Mouse (Mus musculus): Measurements from ENCODE around the gene Slc22a7. TPM values are rescaled to one million over a fixed set of nuclear protein-coding genes. Genes with fewer than 3 reads are reported as not detected.

The Slc22a7 gene
- polyA plus RNA-seq, 1 experiment from 2014 or later, result not detected

GRCm38 (mm10) chr17:46419717-46420116 lies 18.5 kb downstream of the Slc22a7 start:
- Histone ChIP-seq H3K9me3 (replicated peaks; ENCODE audit: control insufficient read depth, low read length) (no peaks in the 10 kb centered on the region), H3K4me3 (ENCODE audit: low read depth, low read length) (no peak overlapping the region), H3K36me3 (ENCODE audit: control insufficient read depth, insufficient read depth, low read length) (peaks cover 5% of the 10 kb centered on the region), H3K27me3 (replicated peaks; ENCODE audit: control insufficient read depth, insufficient read depth, low read length) (no peaks in the 10 kb centered on the region), H3K4me1 (ENCODE audit: control insufficient read depth, insufficient read depth, low read length) (no peaks in the 10 kb centered on the region), H3K27ac (ENCODE audit: low read depth, low read length) (no peak overlapping the region), H3K4me2 (ENCODE audit: low read length) (no peak overlapping the region), H3K9ac (ENCODE audit: low read length) (no peak overlapping the region)
- DNase-seq (ENCODE audit: low spot score) (no peak), ATAC-seq (no peak)

GRCm38 (mm10) chr17:46418628-46419027 lies 19.6 kb downstream of the Slc22a7 start:
- Histone ChIP-seq H3K27me3 (replicated peaks; ENCODE audit: control insufficient read depth, insufficient read depth, low read length) (no peaks in the 10 kb centered on the region), H3K9ac (ENCODE audit: low read length) (no peak overlapping the region), H3K36me3 (ENCODE audit: control insufficient read depth, insufficient read depth, low read length) (peaks cover 13% of the 10 kb centered on the region), H3K9me3 (replicated peaks; ENCODE audit: control insufficient read depth, low read length) (no peaks in the 10 kb centered on the region), H3K4me1 (ENCODE audit: control insufficient read depth, insufficient read depth, low read length) (no peaks in the 10 kb centered on the region), H3K27ac (ENCODE audit: low read depth, low read length) (no peak overlapping the region), H3K4me3 (ENCODE audit: low read depth, low read length) (no peak overlapping the region), H3K4me2 (ENCODE audit: low read length) (no peak overlapping the region)
- 65% methylated on average over 5 of the region's 5 CpGs for WGBS
- DNase-seq (ENCODE audit: low spot score), result no peak
- ATAC-seq, result no peak

- no peak overlapping the region for H3K4me2 ChIP-seq (ENCODE audit: low read length)
- DNase-seq (ENCODE audit: low spot score), result peak; percentile 31
- ATAC-seq, result no peak
- H3K27me3 ChIP-seq (replicated peaks; ENCODE audit: control insufficient read depth, insufficient read depth, low read length), result no peaks in the 10 kb centered on the region
- no peak overlapping the region for H3K27ac ChIP-seq (ENCODE audit: low read depth, low read length)
- WGBS, result 33% methylated on average over 3 of the region's 3 CpGs
- no peak overlapping the region for H3K4me3 ChIP-seq (ENCODE audit: low read depth, low read length)
- H3K9ac ChIP-seq (ENCODE audit: low read length), result no peak overlapping the region
- no peaks in the 10 kb centered on the region for H3K9me3 ChIP-seq (replicated peaks; ENCODE audit: control insufficient read depth, low read length)
- H3K36me3 ChIP-seq (ENCODE audit: control insufficient read depth, insufficient read depth, low read length), result peaks cover 74% of the 10 kb centered on the region
- H3K4me1 ChIP-seq (ENCODE audit: control insufficient read depth, insufficient read depth, low read length), result no peaks in the 10 kb centered on the region
Measured at GRCm38 (mm10) chr17:46408478-46408877, 29.8 kb downstream of the Slc22a7 start.

- no peak overlapping the region for H3K9ac ChIP-seq (ENCODE audit: low read length)
- H3K9me3 ChIP-seq (replicated peaks; ENCODE audit: control insufficient read depth, low read length), result no peaks in the 10 kb centered on the region
- no peak for DNase-seq (ENCODE audit: low spot score)
- peaks cover 51% of the 10 kb centered on the region for H3K36me3 ChIP-seq (ENCODE audit: control insufficient read depth, insufficient read depth, low read length)
- no peaks in the 10 kb centered on the region for H3K27me3 ChIP-seq (replicated peaks; ENCODE audit: control insufficient read depth, insufficient read depth, low read length)
- ATAC-seq, result no peak
- H3K4me3 ChIP-seq (ENCODE audit: low read depth, low read length), result no peak overlapping the region
- no peak overlapping the region for H3K4me2 ChIP-seq (ENCODE audit: low read length)
- no peak overlapping the region for H3K27ac ChIP-seq (ENCODE audit: low read depth, low read length)
- WGBS, result 89% methylated on average over 1 of the region's 1 CpGs
- H3K4me1 ChIP-seq (ENCODE audit: control insufficient read depth, insufficient read depth, low read length), result no peaks in the 10 kb centered on the region
Measured at GRCm38 (mm10) chr17:46394631-46395030, 43.6 kb downstream of the Slc22a7 start.

GRCm38 (mm10) chr17:46393012-46393411 lies 45.2 kb downstream of the Slc22a7 start:
- WGBS, result 36% methylated on average over 2 of the region's 2 CpGs
- Histone ChIP-seq H3K4me1 (ENCODE audit: control insufficient read depth, insufficient read depth, low read length) (no peaks in the 10 kb centered on the region), H3K4me2 (ENCODE audit: low read length) (no peak overlapping the region), H3K36me3 (ENCODE audit: control insufficient read depth, insufficient read depth, low read length) (peaks cover 40% of the 10 kb centered on the region), H3K9ac (ENCODE audit: low read length) (no peak overlapping the region), H3K9me3 (replicated peaks; ENCODE audit: control insufficient read depth, low read length) (no peaks in the 10 kb centered on the region), H3K27ac (ENCODE audit: low read depth, low read length) (no peak overlapping the region), H3K27me3 (replicated peaks; ENCODE audit: control insufficient read depth, insufficient read depth, low read length) (no peaks in the 10 kb centered on the region), H3K4me3 (ENCODE audit: low read depth, low read length) (no peak overlapping the region)
- DNase-seq (ENCODE audit: low spot score) (peak; percentile 66), ATAC-seq (no peak)

GRCm38 (mm10) chr17:46388200-46388599 lies 50.1 kb downstream of the Slc22a7 start:
- H3K4me2 ChIP-seq (ENCODE audit: low read length), result no peak overlapping the region
- no peak overlapping the region for H3K27ac ChIP-seq (ENCODE audit: low read depth, low read length)
- H3K36me3 ChIP-seq (ENCODE audit: control insufficient read depth, insufficient read depth, low read length), result peaks cover 17% of the 10 kb centered on the region; the same call in 1 of the 2 replicates
- no peak overlapping the region for H3K4me3 ChIP-seq (ENCODE audit: low read depth, low read length)
- no peaks in the 10 kb centered on the region for H3K27me3 ChIP-seq (replicated peaks; ENCODE audit: control insufficient read depth, insufficient read depth, low read length)
- DNase-seq (ENCODE audit: low spot score) (no peak), ATAC-seq (no peak)
- no peaks in the 10 kb centered on the region for H3K9me3 ChIP-seq (replicated peaks; ENCODE audit: control insufficient read depth, low read length)
- no peak overlapping the region for H3K9ac ChIP-seq (ENCODE audit: low read length)
- peaks cover 11% of the 10 kb centered on the region for H3K4me1 ChIP-seq (ENCODE audit: control insufficient read depth, insufficient read depth, low read length)
- WGBS, result 85% methylated on average over 3 of the region's 3 CpGs

GRCm38 (mm10) chr17:46384061-46384801 lies 54.0 kb downstream of the Slc22a7 start:
- Histone ChIP-seq H3K4me1 (ENCODE audit: control insufficient read depth, insufficient read depth, low read length) (peaks cover 11% of the 10 kb centered on the region), H3K9me3 (replicated peaks; ENCODE audit: control insufficient read depth, low read length) (no peaks in the 10 kb centered on the region), H3K36me3 (ENCODE audit: control insufficient read depth, insufficient read depth, low read length) (peaks cover 14% of the 10 kb centered on the region; the same call in 1 of the 2 replicates), H3K4me3 (ENCODE audit: low read depth, low read length) (peak overlapping the region; percentile 92), H3K9ac (ENCODE audit: low read length) (peak overlapping the region; percentile 98), H3K27me3 (replicated peaks; ENCODE audit: control insufficient read depth, insufficient read depth, low read length) (no peaks in the 10 kb centered on the region), H3K4me2 (ENCODE audit: low read length) (peak overlapping the region; percentile 87), H3K27ac (ENCODE audit: low read depth, low read length) (peak overlapping the region; percentile 89)
- WGBS, result under 1% methylated on average over 69 of the region's 70 CpGs
- ATAC-seq (no peak), DNase-seq (ENCODE audit: low spot score) (peak; percentile 31)

GRCm38 (mm10) chr17:46383294-46384060 lies 54.8 kb downstream of the Slc22a7 start, which contains the start of gene Zfp318:
Gene Zfp318, plus strand, starts transcription at chr17:46383731.
- DNase-seq (ENCODE audit: low spot score) (peak; percentile 98), ATAC-seq (peak; percentile 97)
- Histone ChIP-seq H3K36me3 (ENCODE audit: control insufficient read depth, insufficient read depth, low read length) (peaks cover 9% of the 10 kb centered on the region; the same call in 1 of the 2 replicates), H3K4me2 (ENCODE audit: low read length) (peak within 1 kb of the TSS; percentile 87), H3K27me3 (replicated peaks; ENCODE audit: control insufficient read depth, insufficient read depth, low read length) (no peaks in the 10 kb centered on the region), H3K4me1 (ENCODE audit: control insufficient read depth, insufficient read depth, low read length) (peaks cover 11% of the 10 kb centered on the region), H3K4me3 (ENCODE audit: low read depth, low read length) (peak within 1 kb of the TSS; percentile 92), H3K27ac (ENCODE audit: low read depth, low read length) (peak within 1 kb of the TSS; percentile 89), H3K9ac (ENCODE audit: low read length) (peak within 1 kb of the TSS; percentile 98), H3K9me3 (replicated peaks; ENCODE audit: control insufficient read depth, low read length) (no peaks in the 10 kb centered on the region)
- under 1% methylated on average over 53 of the region's 105 CpGs for WGBS

All from forebrain, embryonic 14.5 days (tissue).